Mouse (Mus musculus) limb, embryonic 10.5 days (tissue): ENCODE results near the gene Myzap. TPM values are rescaled to one million over a fixed set of nuclear protein-coding genes. Genes with fewer than 3 reads are reported as not detected.
"Not testable (repeated sequence)": the region's sequence is repeated elsewhere in the genome, so short reads cannot be mapped to it uniquely, and the experiment has no call there.

Source experiments
- DNase-seq: peaks from one replicate; pipeline ENCODE4 v3.0.0-alpha.2; 2017; ENCODE audit warnings: low spot score
- H3K27ac ChIP-seq: fragments of 300-500 bp; sonication (generic); 2 replicates; pipeline ENCODE4 v1.5.1; 2016; ENCODE audit warnings: mild to moderate bottlenecking
- H3K27me3 ChIP-seq: fragments of 300-500 bp; sonication (generic); 2 replicates; pipeline ENCODE4 v1.6.1; 2016; ENCODE audit warnings: low read depth, mild to moderate bottlenecking; ENCODE audit not compliant: poor library complexity, severe bottlenecking
- H3K36me3 ChIP-seq: fragments of 300-500 bp; sonication (generic); 2 replicates; pipeline ENCODE4 v1.6.1; 2016; ENCODE audit warnings: mild to moderate bottlenecking, moderate library complexity
- H3K4me1 ChIP-seq: fragments of 300-500 bp; sonication (generic); 2 replicates; pipeline ENCODE4 v1.6.1; 2016
- H3K4me3 ChIP-seq: fragments of 300-500 bp; sonication (generic); 2 replicates; pipeline ENCODE4 v1.5.1; 2016; ENCODE audit warnings: mild to moderate bottlenecking, moderate library complexity
- H3K9me3 ChIP-seq: fragments of 300-500 bp; sonication (generic); replicated peaks from 2 replicates; pipeline ENCODE4 v1.6.1; 2016; ENCODE audit warnings: mild to moderate bottlenecking
- whole genome bisulfite sequencing: fragments of 180-500 bp; shearing (Covaris S2); methylation state at CpG from one replicate; pipeline ENCODE4 v1.1.7; 2016; 5-methylcytosine and 5-hydroxymethylcytosine counted together
- polyA plus RNA-seq: library from polyadenylated mRNA; unstranded; fragments of >200 nt; fragmentation: Nextera tagmentation; extraction: Ambion mirVana; gene quantifications from 2 replicates; pipeline ENCODE4 v1.2.1, GENCODE M21; 2016

The Myzap gene
- polyA plus RNA-seq, 1 experiment from 2014 or later = 5.8 TPM

- DNase-seq = no peak
- H3K36me3 ChIP-seq = peaks cover 41% of the 10 kb centered on the region
- no peaks in the 10 kb centered on the region for H3K9me3 ChIP-seq
- peaks cover 6% of the 10 kb centered on the region for H3K4me1 ChIP-seq
- H3K27me3 ChIP-seq = no peaks in the 10 kb centered on the region
- WGBS = 3% methylated on average over 14 of the region's 14 CpGs
- peak overlapping the region; percentile 100 for H3K27ac ChIP-seq
- peak overlapping the region; percentile 95 for H3K4me3 ChIP-seq
Measured at GRCm38 (mm10) chr9:71484871-71485474, 107.2 kb downstream of the Myzap start.

GRCm38 (mm10) chr9:71483872-71484271 is 108.3 kb downstream of the Myzap start:
- H3K27ac ChIP-seq, H3K4me1 ChIP-seq, H3K27me3 ChIP-seq, H3K9me3 ChIP-seq, DNase-seq: not testable (repeated sequence)
- Histone ChIP-seq H3K36me3 (peaks cover 52% of the 10 kb centered on the region), H3K4me3 (peak overlapping the region; percentile 95)
- WGBS = 85% methylated on average over 7 of the region's 7 CpGs

- Histone ChIP-seq H3K36me3 (peaks cover 88% of the 10 kb centered on the region), H3K4me1 (peaks cover 6% of the 10 kb centered on the region), H3K27me3 (no peaks in the 10 kb centered on the region), H3K9me3 (no peaks in the 10 kb centered on the region), H3K27ac (no peak overlapping the region), H3K4me3 (no peak overlapping the region)
- 89% methylated on average over 2 of the region's 2 CpGs for WGBS
- no peak for DNase-seq
Measured at GRCm38 (mm10) chr9:71480305-71480704, 111.9 kb downstream of the Myzap start.

- Histone ChIP-seq H3K9me3 (no peaks in the 10 kb centered on the region), H3K4me1 (peaks cover 6% of the 10 kb centered on the region), H3K4me3 (no peak overlapping the region), H3K27ac (no peak overlapping the region), H3K27me3 (no peaks in the 10 kb centered on the region), H3K36me3 (peaks cover 97% of the 10 kb centered on the region)
- WGBS = 98% methylated on average over 9 of the region's 9 CpGs
- DNase-seq = no peak
Measured at GRCm38 (mm10) chr9:71479413-71479812, 112.7 kb downstream of the Myzap start.

- Histone ChIP-seq H3K36me3 (peaks cover 100% of the 10 kb centered on the region), H3K4me1 (no peaks in the 10 kb centered on the region), H3K27ac (no peak overlapping the region), H3K9me3 (no peaks in the 10 kb centered on the region), H3K4me3 (no peak overlapping the region), H3K27me3 (no peaks in the 10 kb centered on the region)
- WGBS = 93% methylated on average over 7 of the region's 7 CpGs
- DNase-seq = no peak
Measured at GRCm38 (mm10) chr9:71478596-71478995, 113.6 kb downstream of the Myzap start.

- no peaks in the 10 kb centered on the region for H3K4me1 ChIP-seq
- H3K9me3 ChIP-seq = no peaks in the 10 kb centered on the region
- no peaks in the 10 kb centered on the region for H3K27me3 ChIP-seq
- peaks cover 86% of the 10 kb centered on the region for H3K36me3 ChIP-seq
- H3K4me3 ChIP-seq = no peak overlapping the region
- H3K27ac ChIP-seq = no peak overlapping the region
- 97% methylated on average over 3 of the region's 3 CpGs for WGBS
- no peak for DNase-seq
Measured at GRCm38 (mm10) chr9:71476601-71477000, 115.6 kb downstream of the Myzap start.

- WGBS = 90% methylated on average over 4 of the region's 4 CpGs
- H3K4me3 ChIP-seq = no peak overlapping the region
- DNase-seq = no peak
Measured at GRCm38 (mm10) chr9:71475536-71475935, 116.6 kb downstream of the Myzap start.

GRCm38 (mm10) chr9:71467434-71467833 is 124.7 kb downstream of the Myzap start:
- peaks cover 6% of the 10 kb centered on the region; the same call in 1 of the 2 replicates for H3K4me1 ChIP-seq
- H3K4me3 ChIP-seq = no peak overlapping the region
- DNase-seq = no peak
- no peaks in the 10 kb centered on the region for H3K9me3 ChIP-seq
- H3K27ac ChIP-seq = no peak overlapping the region
- H3K27me3 ChIP-seq = no peaks in the 10 kb centered on the region
- H3K36me3 ChIP-seq = peaks cover 4% of the 10 kb centered on the region; the same call in 1 of the 2 replicates
- WGBS = 75% methylated on average over 4 of the region's 4 CpGs

More at GRCm38 (mm10) chr9:71475536-71475935, 116.6 kb downstream of the Myzap start:
- Histone ChIP-seq H3K4me1 (no peaks in the 10 kb centered on the region), H3K9me3 (no peaks in the 10 kb centered on the region), H3K27ac (no peak overlapping the region), H3K36me3 (peaks cover 79% of the 10 kb centered on the region), H3K27me3 (no peaks in the 10 kb centered on the region)

- Histone ChIP-seq H3K9me3 (no peaks in the 10 kb centered on the region), H3K4me3 (no peak overlapping the region), H3K4me1 (peaks cover 10% of the 10 kb centered on the region; the same call in 1 of the 2 replicates), H3K36me3 (no peaks in the 10 kb centered on the region), H3K27me3 (no peaks in the 10 kb centered on the region), H3K27ac (no peak overlapping the region)
- DNase-seq = no peak
- WGBS = 86% methylated on average over 3 of the region's 3 CpGs
Measured at GRCm38 (mm10) chr9:71466111-71466510, 126.0 kb downstream of the Myzap start.

- 79% methylated on average over 13 of the region's 13 CpGs for WGBS
- Histone ChIP-seq H3K27me3 (0 out of 2 replicates have a peak, but pooled peaks cover 5% of the 10 kb centered on the region), H3K4me3 (no peak overlapping the region), H3K36me3 (no peaks in the 10 kb centered on the region), H3K4me1 (peaks cover 10% of the 10 kb centered on the region; the same call in 1 of the 2 replicates), H3K27ac (no peak overlapping the region), H3K9me3 (no peaks in the 10 kb centered on the region)
- no peak for DNase-seq
Measured at GRCm38 (mm10) chr9:71463072-71463667, 129.0 kb downstream of the Myzap start.

- Histone ChIP-seq H3K9me3 (no peaks in the 10 kb centered on the region), H3K27ac (no peak overlapping the region), H3K27me3 (peaks cover 19% of the 10 kb centered on the region; the same call in 1 of the 2 replicates), H3K4me1 (peaks cover 4% of the 10 kb centered on the region), H3K36me3 (no peaks in the 10 kb centered on the region), H3K4me3 (no peak overlapping the region)
- WGBS = 75% methylated on average over 4 of the region's 4 CpGs
- no peak for DNase-seq
Measured at GRCm38 (mm10) chr9:71456738-71457137, 135.4 kb downstream of the Myzap start.
